Mouse (Mus musculus) midbrain, postnatal 0 days (tissue): ENCODE data around the gene Dleu7. TPM values are rescaled to one million over a fixed set of nuclear protein-coding genes. Genes with fewer than 3 reads are reported as not detected.

Experiments
- ATAC-seq: fragments of 200-750 bp; cut with Nextera tagmentation; 2 replicates; pipeline ENCODE4 v1.8.0; 2017; ENCODE audit warnings: moderate number of reproducible peaks, mild to moderate bottlenecking, moderate TSS enrichment, moderate library complexity; ENCODE audit not compliant: low FRiP score
- DNase-seq: peaks from one replicate; pipeline ENCODE4 v3.0.0-alpha.2; 2015; ENCODE audit warnings: low spot score
- H3K27ac ChIP-seq: fragments of 300-500 bp; sonication (generic); 2 replicates; pipeline ENCODE4 v1.5.1; 2014; ENCODE audit warnings: low read depth, mild to moderate bottlenecking, low read length, mixed read lengths
- H3K27me3 ChIP-seq: fragments of 300-500 bp; sonication (generic); 2 replicates; pipeline ENCODE4 v1.6.1; 2014; ENCODE audit warnings: low read length, control low read depth, mixed read lengths; ENCODE audit not compliant: insufficient read depth
- H3K36me3 ChIP-seq: fragments of 300-500 bp; sonication (generic); 2 replicates; pipeline ENCODE4 v1.6.1; 2014; ENCODE audit warnings: low read length, control low read depth, mixed read lengths; ENCODE audit not compliant: insufficient read depth
- H3K4me1 ChIP-seq: fragments of 300-500 bp; sonication (generic); 2 replicates; pipeline ENCODE4 v1.6.1; 2014; ENCODE audit warnings: mild to moderate bottlenecking, control low read depth, antibody characterized with exemption, low read length, mixed read lengths; ENCODE audit not compliant: insufficient read depth
- H3K4me2 ChIP-seq: fragments of 300-500 bp; sonication (generic); 2 replicates; pipeline ENCODE4 v1.6.1; 2014; ENCODE audit warnings: low read depth, mild to moderate bottlenecking, low read length, mixed read lengths; ENCODE audit not compliant: poor library complexity, severe bottlenecking
- H3K4me3 ChIP-seq: fragments of 300-500 bp; sonication (generic); 2 replicates; pipeline ENCODE4 v1.5.1; 2014; ENCODE audit warnings: low read depth, mild to moderate bottlenecking, low read length, moderate library complexity
- H3K9ac ChIP-seq: fragments of 300-500 bp; sonication (generic); replicated peaks from 2 replicates; pipeline ENCODE4 v1.6.1; 2014; ENCODE audit warnings: mild to moderate bottlenecking, low read length, moderate library complexity, mixed read lengths; ENCODE audit not compliant: poor library complexity, severe bottlenecking
- H3K9me3 ChIP-seq: fragments of 300-500 bp; sonication (generic); 2 replicates; pipeline ENCODE4 v1.6.1; 2016; ENCODE audit warnings: low read length, control low read depth
- CTCF ChIP-seq: IDR thresholded peaks from 2 replicates; pipeline ENCODE4 v1.5.1; 2016; ENCODE audit warnings: antibody characterized with exemption, mild to moderate bottlenecking
- WGBS: fragments of 180-500 bp; shearing (Covaris S2); extraction: QIAGEN DNeasy Blood & Tissue Kit; methylation state at CpG from one replicate; pipeline ENCODE4 v1.1.7; 2014; 5-methylcytosine and 5-hydroxymethylcytosine counted together
- polyA plus RNA-seq: library from polyadenylated mRNA; unstranded; fragments of >200 nt; fragmentation: Nextera tagmentation; extraction: Ambion mirVana; gene quantifications from 2 replicates; pipeline ENCODE4 v1.2.1, GENCODE M21; 2015
- total RNA-seq: library from RNA; depleted of rRNA; stranded (reverse); fragments of >200 nt; gene quantifications from 2 replicates; pipeline ENCODE4 v1.2.3, GENCODE M21; 2014

The Dleu7 gene
- total and polyA plus RNA-seq, 2 experiments from 2014 or later = 19.3 to 35.0 TPM

- H3K4me2 ChIP-seq = no peak overlapping the region
- TF ChIP-seq CTCF = no peak
- H3K9ac ChIP-seq = no peak overlapping the region
- H3K4me1 ChIP-seq = no peaks in the 10 kb centered on the region
- DNase-seq = no peak
- no peaks in the 10 kb centered on the region for H3K9me3 ChIP-seq
- H3K27me3 ChIP-seq = no peaks in the 10 kb centered on the region
- no peaks in the 10 kb centered on the region for H3K36me3 ChIP-seq
- ATAC-seq = no peak
- no peak overlapping the region for H3K4me3 ChIP-seq
- 70% methylated on average over 1 of the region's 1 CpGs for WGBS
- H3K27ac ChIP-seq = no peak overlapping the region
Measured at GRCm38 (mm10) chr14:62298808-62299207, 6.0 kb upstream of the Dleu7 start.

GRCm38 (mm10) chr14:62292166-62292487 is 720 bp downstream of the Dleu7 start:
- Histone ChIP-seq H3K9me3 (no peaks in the 10 kb centered on the region), H3K4me1 (peaks cover 13% of the 10 kb centered on the region; the same call in 1 of the 2 replicates), H3K27ac (no peak overlapping the region), H3K9ac (peak overlapping the region; percentile 84), H3K4me3 (peak overlapping the region; percentile 64), H3K4me2 (peak overlapping the region; percentile 98), H3K27me3 (no peaks in the 10 kb centered on the region), H3K36me3 (no peaks in the 10 kb centered on the region)
- TF ChIP-seq CTCF = no peak
- DNase-seq (no peak), ATAC-seq (no peak; the same call in 1 of the 2 replicates)
- 52% methylated on average over 4 of the region's 7 CpGs for WGBS

GRCm38 (mm10) chr14:62291406-62291987 is 1.4 kb downstream of the Dleu7 start:
- peaks cover 13% of the 10 kb centered on the region; the same call in 1 of the 2 replicates for H3K4me1 ChIP-seq
- no peak overlapping the region for H3K27ac ChIP-seq
- no peaks in the 10 kb centered on the region for H3K9me3 ChIP-seq
- TF ChIP-seq CTCF = no peak
- peak overlapping the region; percentile 64; the same call in 1 of the 2 replicates for H3K4me3 ChIP-seq
- no peak overlapping the region for H3K9ac ChIP-seq
- no peak for ATAC-seq
- H3K27me3 ChIP-seq = no peaks in the 10 kb centered on the region
- 97% methylated on average over 1 of the region's 1 CpGs for WGBS
- H3K36me3 ChIP-seq = no peaks in the 10 kb centered on the region
- H3K4me2 ChIP-seq = peak overlapping the region; percentile 98
- no peak for DNase-seq

- no peak for DNase-seq
- ATAC-seq = no peak
- no peak overlapping the region for H3K4me3 ChIP-seq
- no peaks in the 10 kb centered on the region for H3K9me3 ChIP-seq
- no peak for TF ChIP-seq CTCF
- no peak overlapping the region for H3K9ac ChIP-seq
- no peak overlapping the region for H3K27ac ChIP-seq
- H3K4me1 ChIP-seq = peaks cover 12% of the 10 kb centered on the region; the same call in 1 of the 2 replicates
- no peaks in the 10 kb centered on the region for H3K36me3 ChIP-seq
- over 99% methylated on average over 3 of the region's 3 CpGs for WGBS
- no peak overlapping the region for H3K4me2 ChIP-seq
- H3K27me3 ChIP-seq = no peaks in the 10 kb centered on the region
Measured at GRCm38 (mm10) chr14:62288731-62289130, 4.1 kb downstream of the Dleu7 start.

- ATAC-seq = no peak
- no peak for TF ChIP-seq CTCF
- Histone ChIP-seq H3K4me3 (no peak overlapping the region), H3K27me3 (no peaks in the 10 kb centered on the region), H3K9me3 (no peaks in the 10 kb centered on the region), H3K4me2 (no peak overlapping the region), H3K27ac (no peak overlapping the region), H3K9ac (no peak overlapping the region), H3K4me1 (no peaks in the 10 kb centered on the region), H3K36me3 (no peaks in the 10 kb centered on the region)
- no peak for DNase-seq
- 76% methylated on average over 2 of the region's 2 CpGs for WGBS
Measured at GRCm38 (mm10) chr14:62282974-62283373, 9.9 kb downstream of the Dleu7 start.

- Histone ChIP-seq H3K4me2 (no peak overlapping the region), H3K9ac (no peak overlapping the region), H3K4me3 (no peak overlapping the region), H3K9me3 (no peaks in the 10 kb centered on the region), H3K27ac (no peak overlapping the region), H3K36me3 (no peaks in the 10 kb centered on the region), H3K27me3 (no peaks in the 10 kb centered on the region), H3K4me1 (no peaks in the 10 kb centered on the region)
- ATAC-seq (no peak), DNase-seq (no peak)
- 97% methylated on average over 3 of the region's 3 CpGs for WGBS
- TF ChIP-seq CTCF = no peak
Measured at GRCm38 (mm10) chr14:62273604-62274003, 19.2 kb downstream of the Dleu7 start.
